Mouse (Mus musculus) retina, embryonic 14.5 days (tissue): Measurements from ENCODE around the gene Mfap3.
A peak's percentile ranks its signal among the peaks of the same experiment; 100 is the strongest.
"Not testable (repeated sequence)": the region's sequence is repeated elsewhere in the genome, so short reads cannot be mapped to it uniquely, and the experiment has no call there.

Source experiments
- DNase-seq: peaks from one replicate; pipeline ENCODE4 v3.0.0-alpha.2; 2015; ENCODE audit warnings: low spot score

Mfap3 gene

DNA sequence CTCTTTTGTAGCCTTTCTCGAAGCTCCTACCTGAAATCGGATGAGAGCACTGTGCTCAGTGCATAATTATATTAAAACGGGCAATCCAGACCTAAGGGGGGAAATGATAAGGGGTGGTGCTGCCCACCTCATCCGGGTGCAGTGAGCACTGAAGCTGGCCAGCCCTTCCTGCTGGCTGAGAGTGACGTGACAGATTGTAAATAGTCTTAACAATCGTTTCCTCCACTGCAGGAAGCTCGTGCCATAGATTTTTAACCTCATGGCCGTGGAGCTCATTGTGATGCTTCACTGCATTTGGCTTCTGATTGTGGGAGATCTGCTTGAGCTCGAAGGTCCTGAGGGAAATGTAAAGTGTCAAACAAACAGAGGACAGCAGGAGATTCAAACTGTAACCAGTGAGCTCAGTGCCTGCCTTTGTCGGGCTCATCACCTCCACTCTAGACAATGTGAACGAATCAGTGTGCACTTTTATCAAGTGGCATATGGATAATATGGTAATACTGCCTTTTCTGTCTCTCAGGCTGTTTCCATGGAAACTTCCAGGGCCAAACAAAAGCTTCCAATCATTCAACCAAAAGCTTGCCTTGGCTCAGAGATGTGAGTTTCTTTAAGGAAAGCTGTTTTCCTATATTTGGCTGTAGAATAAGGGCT, 13.0 kb downstream of the Mfap3 start:
- peak; percentile 38 for DNase-seq

- no peak for DNase-seq
Observed at GRCm38 (mm10) chr11:57532306-57532705, 13.8 kb downstream of the Mfap3 start.

DNA sequence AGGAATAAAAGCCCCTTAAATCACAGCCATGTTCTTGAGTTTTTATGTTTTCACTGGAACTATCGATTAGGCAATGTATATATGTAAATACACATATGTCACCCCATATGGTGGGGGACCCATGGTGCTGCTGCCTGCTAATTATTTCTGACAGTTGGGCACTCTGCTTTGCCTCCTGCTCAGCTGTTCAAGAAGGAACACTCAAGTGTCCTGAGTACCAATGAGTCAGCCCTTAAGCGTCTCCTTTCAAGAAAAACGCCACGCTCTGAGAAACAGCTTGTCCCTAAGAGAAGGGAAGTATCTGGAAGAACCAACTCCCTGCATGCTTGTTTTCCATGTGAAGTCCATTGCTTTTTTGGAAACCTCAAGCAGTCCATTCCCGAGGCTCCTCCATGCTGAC, 17.4 kb downstream of the Mfap3 start:
- DNase-seq: peak; percentile 43

- no peak for DNase-seq
Observed at GRCm38 (mm10) chr11:57539841-57540418, 21.5 kb downstream of the Mfap3 start.

DNA sequence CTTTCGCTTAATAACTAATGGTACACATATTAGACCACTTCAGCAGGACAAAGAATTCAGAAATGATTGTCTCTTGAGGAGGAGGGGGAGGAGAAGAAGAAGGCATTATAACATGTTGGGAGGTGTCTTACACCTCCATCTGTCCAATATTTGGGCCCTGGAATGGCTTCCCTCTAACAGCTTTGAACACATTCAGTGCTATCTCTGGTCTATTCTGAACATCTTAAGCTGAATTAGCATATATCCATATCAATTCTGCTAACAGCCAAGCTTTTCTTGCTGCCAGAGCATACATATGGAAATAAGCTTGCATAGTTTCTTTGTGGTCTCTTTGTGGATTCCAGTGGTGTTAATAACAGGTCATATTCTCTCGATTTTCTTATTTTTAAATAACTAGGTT, 22.2 kb downstream of the Mfap3 start:
- DNase-seq: no peak

- peak; percentile 98 for DNase-seq
Observed at GRCm38 (mm10) chr11:57548618-57549550, 30.4 kb downstream of the Mfap3 start.

GRCm38 (mm10) chr11:57550230-57550629, 31.8 kb downstream of the Mfap3 start:
- DNase-seq: no peak

- no peak for DNase-seq
Observed at GRCm38 (mm10) chr11:57551016-57551415, 32.6 kb downstream of the Mfap3 start.

GRCm38 (mm10) chr11:57553015-57553780, 34.7 kb downstream of the Mfap3 start:
- DNase-seq: no peak

DNA sequence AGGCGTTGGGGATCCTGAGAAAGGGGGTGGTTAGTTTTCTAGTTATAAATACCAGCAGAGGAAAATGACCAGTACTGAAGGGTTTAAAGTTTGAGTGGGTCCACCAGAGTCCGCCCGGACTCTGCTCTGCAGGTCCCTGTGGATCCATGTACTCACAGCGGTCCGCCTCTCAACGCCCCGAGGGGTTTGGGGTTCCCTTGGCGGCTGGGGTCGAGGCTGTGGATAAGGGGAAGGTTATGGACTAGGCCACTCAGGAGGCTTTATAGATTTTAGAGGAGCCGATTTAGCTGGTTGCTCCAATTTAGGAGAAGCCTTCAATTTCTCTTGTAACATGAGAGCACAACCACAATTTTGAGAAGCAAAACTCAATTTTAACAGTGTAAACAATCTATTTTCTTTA, 39.5 kb downstream of the Mfap3 start:
- DNase-seq: not testable (repeated sequence)

- no peak for DNase-seq
Observed at GRCm38 (mm10) chr11:57564564-57564963, 46.1 kb downstream of the Mfap3 start.

- no peak for DNase-seq
Observed at GRCm38 (mm10) chr11:57566091-57567035, 47.9 kb downstream of the Mfap3 start.

- no peak for DNase-seq
Observed at GRCm38 (mm10) chr11:57568950-57569490, 50.6 kb downstream of the Mfap3 start.

GRCm38 (mm10) chr11:57571035-57571434, 52.6 kb downstream of the Mfap3 start:
- DNase-seq: no peak

DNA sequence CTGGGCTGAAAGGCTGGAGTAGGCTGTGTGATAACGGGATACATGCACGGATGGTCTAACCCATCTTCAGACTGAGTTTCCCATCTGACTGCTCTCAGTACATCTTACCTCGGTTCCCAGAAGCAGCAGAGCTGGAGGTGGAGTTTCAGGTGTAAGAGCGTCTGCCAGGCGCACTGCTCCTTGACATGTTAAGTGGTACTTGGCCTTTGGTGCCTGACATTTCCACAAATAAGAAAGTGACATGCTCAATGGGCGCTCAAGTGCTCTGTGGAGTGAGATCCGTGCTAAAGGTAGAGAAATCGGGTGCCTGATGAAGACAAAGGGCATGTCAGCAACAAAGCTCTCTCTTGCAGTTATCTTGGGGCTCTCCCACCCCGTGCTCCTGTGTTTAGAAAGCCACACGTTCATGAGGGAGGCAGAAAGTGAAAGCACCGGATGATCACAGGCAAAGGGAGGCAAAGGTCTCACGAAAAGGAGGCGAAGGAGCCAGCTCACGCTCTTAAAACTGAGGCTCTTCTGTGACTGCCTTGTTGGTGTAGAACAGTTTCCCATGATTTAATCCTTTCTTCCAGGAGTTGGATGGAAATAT, 55.3 kb downstream of the Mfap3 start:
- DNase-seq: no peak

DNA sequence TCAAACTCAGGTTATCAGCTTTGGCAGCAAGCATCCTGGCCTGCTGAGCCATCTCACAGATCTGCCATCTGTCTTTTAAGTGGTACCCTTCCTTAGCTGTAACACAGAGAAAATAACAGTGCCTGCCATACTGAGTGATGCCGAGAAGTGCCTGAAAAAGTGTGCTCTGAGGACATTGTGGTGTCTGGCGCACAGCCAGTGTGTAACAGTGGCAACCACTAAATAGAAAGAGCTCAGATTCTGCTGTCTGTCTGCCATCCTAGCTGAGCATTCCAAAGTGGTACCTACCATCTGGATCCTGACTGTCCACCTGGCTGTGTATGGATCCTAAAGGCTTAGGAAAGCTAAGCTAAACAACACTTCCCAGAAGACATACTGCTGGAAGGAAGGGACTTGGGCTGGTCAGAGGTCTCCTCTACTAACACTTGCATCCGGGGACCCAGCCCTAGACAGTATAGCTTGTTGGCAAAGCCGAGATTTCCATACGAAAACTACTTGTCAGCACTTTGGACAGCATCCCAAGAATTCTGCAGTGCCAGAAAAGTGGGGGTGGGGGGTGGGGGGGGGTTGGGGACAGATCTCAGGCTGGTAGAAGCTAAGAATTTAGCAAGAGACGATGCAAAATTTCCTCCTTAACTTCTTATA, 58.5 kb downstream of the Mfap3 start:
- DNase-seq: no peak

- peak; percentile 42 for DNase-seq
Observed at GRCm38 (mm10) chr11:57582818-57583635, 64.6 kb downstream of the Mfap3 start.
